Mouse (Mus musculus): ENCODE measurements around the gene Fam161a. TPM values are rescaled to one million over a fixed set of nuclear protein-coding genes. Genes with fewer than 3 reads are reported as not detected.

Gene Fam161a
- polyA plus RNA-seq (2012; rRNA removed): 0.27 and 0.30 TPM in 2 replicates

- WGBS: under 1% methylated on average over 22 of the region's 22 CpGs
- peak; percentile 90 for DNase-seq (ENCODE audit: low read depth, low spot score)
Measured at GRCm38 (mm10) chr11:23007481-23008180, at the start of gene Fam161a. Gene Fam161a, plus strand, starts transcription at chr11:23007531.

DNA sequence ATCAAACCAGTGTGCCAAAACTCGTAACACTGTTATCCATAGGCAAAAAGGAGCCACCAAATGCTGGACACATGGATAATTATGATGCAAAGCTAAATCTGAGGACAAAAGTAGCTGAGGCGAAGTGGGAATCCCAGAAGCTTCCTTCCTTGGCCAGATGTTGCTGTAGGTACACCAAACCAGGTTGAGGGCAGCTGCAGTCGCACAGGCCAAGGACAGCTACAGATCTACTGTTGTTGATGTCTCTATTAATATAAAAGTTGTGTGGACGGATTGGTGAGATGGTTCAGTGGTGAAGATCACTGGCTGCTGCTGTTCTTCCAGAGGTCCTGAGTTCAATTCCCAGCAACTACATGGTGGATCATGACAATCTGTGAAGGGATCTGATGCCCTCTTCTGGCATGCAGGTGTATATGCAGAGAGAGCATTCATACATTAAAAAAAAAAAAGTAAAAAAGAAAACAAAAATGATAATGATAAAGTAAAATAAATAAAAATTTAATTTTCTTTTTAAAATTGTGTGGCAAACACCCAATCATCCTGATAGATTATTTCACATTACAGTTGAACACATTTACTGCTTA is 49.4 kb upstream of the Fam161a start:
- 94% methylated on average over 4 of the region's 4 CpGs for WGBS
- DNase-seq (ENCODE audit: low read depth, low spot score): no peak

GRCm38 (mm10) chr11:22962101-22962500 is 45.2 kb upstream of the Fam161a start:
- no peak for DNase-seq (ENCODE audit: low read depth, low spot score)
- 95% methylated on average over 1 of the region's 1 CpGs for WGBS

- 56% methylated on average over 4 of the region's 4 CpGs for WGBS
- DNase-seq (ENCODE audit: low read depth, low spot score): no peak
Measured at GRCm38 (mm10) chr11:22964401-22964800, 42.9 kb upstream of the Fam161a start.

GRCm38 (mm10) chr11:22965503-22965902 is 41.8 kb upstream of the Fam161a start:
- 84% methylated on average over 4 of the region's 4 CpGs for WGBS
- DNase-seq (ENCODE audit: low read depth, low spot score): no peak

GRCm38 (mm10) chr11:22969486-22969885 is 37.8 kb upstream of the Fam161a start:
- no peak for DNase-seq (ENCODE audit: low read depth, low spot score)
- 40% methylated on average over 6 of the region's 6 CpGs for WGBS

- no peak for DNase-seq (ENCODE audit: low read depth, low spot score)
- 98% methylated on average over 1 of the region's 1 CpGs for WGBS
Measured at GRCm38 (mm10) chr11:22970546-22970945, 36.8 kb upstream of the Fam161a start.

DNA sequence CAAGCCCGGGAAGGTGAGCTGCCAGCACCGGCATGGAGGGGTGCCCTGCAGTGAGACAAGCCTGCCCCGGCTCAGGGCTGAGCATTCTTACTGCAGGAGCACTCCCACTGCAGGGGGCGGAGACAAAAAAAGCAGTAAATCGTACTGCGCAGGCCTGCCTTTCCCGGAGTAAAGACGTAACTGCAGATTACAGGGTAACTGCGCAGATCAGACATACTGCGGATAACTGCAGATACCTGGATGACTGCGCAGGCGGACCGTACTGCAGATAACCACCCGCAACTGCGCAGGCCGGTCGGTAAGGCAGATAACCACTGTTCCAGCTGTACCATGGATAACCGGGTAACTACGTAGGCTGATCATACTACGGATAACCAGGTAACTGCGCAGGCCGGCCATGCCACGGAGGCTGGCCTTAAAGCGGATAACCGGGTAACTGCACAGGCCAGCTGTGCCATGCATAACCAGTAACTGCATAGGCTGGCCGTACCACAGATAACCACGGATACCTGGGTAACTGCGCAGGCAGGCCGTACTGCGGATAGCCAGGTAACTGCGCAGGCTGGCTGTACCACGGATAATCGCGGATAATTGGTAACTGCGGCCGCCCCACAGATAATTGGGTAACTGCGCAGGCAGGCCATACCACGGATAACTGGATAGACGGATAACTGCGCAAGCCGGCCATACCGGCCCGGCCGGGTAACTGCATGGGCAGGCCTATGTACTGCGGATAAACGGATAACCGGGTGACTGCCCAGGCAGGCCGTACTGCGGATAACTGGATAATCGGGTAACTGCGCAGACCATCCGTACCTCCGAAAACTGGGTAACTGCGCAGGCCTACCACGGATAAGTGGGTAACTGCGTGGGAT is 35.3 kb upstream of the Fam161a start, which contains the start of gene Zrsr1:
Gene Zrsr1, plus strand, starts transcription at position 171 of the 875 bp plus-strand sequence.
- WGBS: 53% methylated on average over 56 of the region's 56 CpGs
- no peak for DNase-seq (ENCODE audit: low read depth, low spot score)

GRCm38 (mm10) chr11:22972746-22973526 is 34.4 kb upstream of the Fam161a start:
- 55% methylated on average over 45 of the region's 46 CpGs for WGBS
- no peak for DNase-seq (ENCODE audit: low read depth, low spot score)

DNA sequence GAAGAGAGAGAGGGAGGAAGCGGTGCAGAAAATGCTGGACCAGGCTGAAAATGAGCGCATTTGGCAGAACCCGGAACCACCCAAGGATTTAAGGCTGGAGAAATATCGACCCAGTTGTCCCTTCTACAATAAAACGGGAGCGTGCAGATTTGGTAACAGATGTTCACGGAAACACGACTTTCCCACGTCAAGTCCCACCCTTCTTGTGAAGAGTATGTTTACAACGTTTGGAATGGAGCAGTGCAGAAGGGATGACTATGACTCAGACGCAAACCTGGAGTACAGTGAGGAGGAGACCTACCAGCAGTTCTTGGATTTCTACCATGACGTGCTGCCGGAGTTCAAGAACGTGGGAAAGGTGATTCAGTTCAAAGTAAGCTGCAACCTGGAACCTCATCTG is 33.7 kb upstream of the Fam161a start:
- WGBS: 51% methylated on average over 14 of the region's 14 CpGs
- DNase-seq (ENCODE audit: low read depth, low spot score): no peak

GRCm38 (mm10) chr11:22978215-22978614 is 29.1 kb upstream of the Fam161a start:
- 83% methylated on average over 3 of the region's 3 CpGs for WGBS
- no peak for DNase-seq (ENCODE audit: low read depth, low spot score)

- 73% methylated on average over 1 of the region's 1 CpGs for WGBS
- DNase-seq (ENCODE audit: low read depth, low spot score): no peak
Measured at GRCm38 (mm10) chr11:22978711-22979110, 28.6 kb upstream of the Fam161a start.

DNA sequence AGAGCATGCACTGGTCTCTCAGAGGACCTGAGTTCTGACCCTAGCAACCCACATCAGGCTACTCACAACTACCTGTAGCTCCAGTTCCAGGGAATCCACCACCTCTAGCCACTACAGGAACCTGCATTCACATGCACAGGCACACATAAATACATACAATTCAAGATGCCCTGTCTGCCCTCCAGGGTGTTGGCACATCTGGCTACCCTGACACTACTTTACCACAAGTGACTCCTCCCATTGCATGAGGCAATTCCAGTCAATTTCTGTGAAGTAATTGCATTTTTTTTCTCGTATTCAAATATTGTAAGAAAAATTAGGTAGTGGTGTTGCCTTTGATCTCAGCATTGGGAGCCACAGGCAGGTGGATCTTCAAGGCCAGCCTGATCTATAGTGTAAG is 28.1 kb upstream of the Fam161a start:
- no peak for DNase-seq (ENCODE audit: low read depth, low spot score)
- WGBS: 55% methylated on average over 1 of the region's 1 CpGs

DNA sequence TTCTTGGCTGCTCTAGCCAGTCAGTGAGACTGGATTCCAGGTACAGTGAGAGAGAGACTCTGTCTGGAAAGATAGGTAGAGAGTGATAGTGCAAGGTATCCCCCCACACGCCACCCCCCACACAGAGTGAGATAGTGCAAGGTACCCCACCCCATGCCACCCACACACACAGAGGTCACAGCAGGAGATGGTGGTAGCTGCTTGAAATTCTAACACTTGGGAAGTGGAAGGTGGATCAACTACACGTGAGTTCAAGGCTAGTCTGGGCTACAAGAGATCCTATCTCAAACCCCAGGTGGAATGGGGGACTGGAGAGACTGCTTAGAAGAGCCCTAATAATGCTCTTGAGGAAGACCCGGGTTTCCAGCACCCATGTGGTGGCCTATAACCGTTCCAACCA is 26.3 kb upstream of the Fam161a start:
- 21% methylated on average over 4 of the region's 4 CpGs for WGBS
- no peak for DNase-seq (ENCODE audit: low read depth, low spot score)

DNA sequence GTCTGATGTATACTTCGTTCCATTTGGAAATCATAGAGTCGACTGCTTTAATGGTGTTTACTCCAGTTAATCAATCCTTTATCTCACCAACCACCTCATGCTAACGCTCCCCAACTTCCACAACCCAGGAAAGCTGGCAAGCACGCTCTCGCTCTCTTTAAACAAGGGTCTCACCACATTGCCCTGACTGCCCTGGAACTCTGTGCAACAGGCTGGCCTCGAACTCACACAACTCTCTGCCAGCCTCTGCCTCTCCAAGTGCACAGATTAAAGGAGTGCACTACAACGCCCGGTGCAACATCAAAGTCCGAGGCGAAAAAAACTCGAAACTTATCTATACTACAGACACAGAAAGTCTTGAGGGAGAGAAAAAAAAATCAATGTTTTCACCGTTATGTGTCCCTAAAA is 25.8 kb upstream of the Fam161a start:
- DNase-seq (ENCODE audit: low read depth, low spot score): no peak
- 1% methylated on average over 12 of the region's 12 CpGs for WGBS

DNA sequence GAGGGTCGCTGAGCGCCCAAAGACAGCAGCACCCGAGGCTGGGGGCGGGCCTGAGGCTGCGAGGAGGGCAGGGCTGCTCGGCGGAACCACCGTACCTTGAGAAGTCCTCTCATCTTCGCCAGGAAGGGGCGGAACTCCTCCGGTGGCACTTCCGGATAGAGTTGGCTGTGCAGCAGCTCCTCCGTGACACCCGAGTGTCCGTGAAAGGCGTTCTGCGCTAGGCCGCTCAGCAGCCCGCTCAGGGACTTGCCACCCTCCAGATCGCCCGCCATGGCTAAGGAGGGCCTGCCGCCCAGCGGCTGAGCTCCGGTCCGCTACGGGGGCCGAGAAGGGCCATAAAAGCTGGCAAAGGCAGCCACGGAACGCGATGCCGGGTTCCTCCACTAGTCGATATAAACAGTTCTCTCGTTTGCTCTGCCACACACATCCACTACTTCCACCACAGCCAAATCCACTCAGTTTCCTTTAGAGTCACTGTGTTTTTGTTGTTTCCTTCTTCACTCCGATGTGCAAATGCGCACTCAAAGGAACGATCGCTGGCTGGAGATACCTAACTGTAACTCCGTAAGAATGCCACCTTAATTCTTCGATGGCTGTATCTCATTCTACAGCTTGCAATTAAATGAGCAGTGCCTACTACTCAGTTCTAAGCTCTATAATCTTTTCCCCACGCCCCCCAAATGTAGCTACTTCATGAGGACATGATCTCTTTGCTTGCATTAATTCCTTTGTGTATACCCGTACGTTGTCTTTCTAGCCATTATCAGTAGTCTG is 25.2 kb upstream of the Fam161a start, which contains the start of the genes Gm28048 and Commd1:
Gene Gm28048, minus strand, starts transcription at position 107 of the 774 bp plus-strand sequence.
Gene Commd1, minus strand, starts transcription at position 399 of the 774 bp plus-strand sequence.
- no peak for DNase-seq (ENCODE audit: low read depth, low spot score)
- 3% methylated on average over 42 of the region's 42 CpGs for WGBS

DNA sequence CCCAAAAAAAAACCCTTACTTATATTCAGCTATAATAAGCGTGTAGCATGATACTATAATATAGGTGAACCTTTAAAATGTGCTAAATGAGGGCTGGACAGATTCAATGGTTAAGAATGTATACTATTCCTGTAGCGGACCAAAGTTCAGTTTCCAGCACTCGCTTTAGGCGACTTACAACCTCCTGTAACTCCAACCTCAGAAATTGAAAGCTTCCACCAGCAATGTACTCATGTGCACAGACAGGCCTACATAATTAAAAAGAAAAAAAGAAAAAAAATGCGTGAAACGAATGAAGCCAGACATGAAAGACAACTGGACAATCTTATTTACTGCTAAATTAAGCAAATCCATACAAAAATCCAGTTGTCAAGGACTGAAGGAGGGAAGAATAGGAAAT is 24.5 kb upstream of the Fam161a start:
- DNase-seq (ENCODE audit: low read depth, low spot score): no peak
- WGBS: 70% methylated on average over 6 of the region's 6 CpGs

DNA sequence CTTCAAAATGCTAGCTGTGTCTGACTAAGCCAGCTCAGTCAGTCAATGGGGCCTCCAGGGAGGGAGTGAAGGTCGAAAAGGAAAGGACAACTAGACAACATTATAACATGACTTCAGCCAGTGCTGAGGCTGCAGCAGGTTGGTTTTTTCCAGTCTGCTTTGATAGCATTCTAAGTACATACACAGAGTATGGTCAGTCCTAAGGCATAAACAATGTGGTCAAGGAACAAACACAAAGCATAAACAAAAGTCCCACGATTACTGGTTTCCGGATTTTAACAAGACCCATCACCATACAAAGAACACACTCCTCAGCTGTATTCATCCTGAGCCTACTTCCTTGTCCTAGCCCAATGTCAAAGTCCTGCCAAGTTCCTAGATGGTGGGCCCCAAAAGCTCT is 21.8 kb upstream of the Fam161a start:
- no peak for DNase-seq (ENCODE audit: low read depth, low spot score)
- WGBS: 73% methylated on average over 3 of the region's 3 CpGs

DNA sequence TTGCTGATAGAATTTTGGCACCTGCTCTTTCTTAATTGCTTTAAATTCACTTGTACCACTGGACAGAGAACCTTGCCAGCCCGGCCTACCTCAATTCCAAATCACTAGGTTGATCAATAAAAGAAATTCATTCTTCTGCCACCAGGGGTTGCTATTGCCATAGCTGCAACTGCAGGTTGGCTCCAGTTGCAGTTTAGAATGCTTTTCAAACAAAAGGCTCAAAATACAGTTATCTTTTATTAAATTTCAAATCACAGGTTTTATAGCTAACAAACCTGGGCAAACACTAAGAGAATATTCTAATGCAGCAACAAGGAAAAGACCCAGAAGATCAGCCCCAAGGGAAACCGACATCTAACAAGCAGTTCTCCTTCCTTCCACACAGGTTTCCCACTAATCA is 20.0 kb upstream of the Fam161a start:
- 24% methylated on average over 2 of the region's 2 CpGs for WGBS
- no peak for DNase-seq (ENCODE audit: low read depth, low spot score)

Data from large intestine, adult 2 months (tissue).